Mouse (Mus musculus): ENCODE results near the gene Lefty1.
A peak's percentile ranks its signal among the peaks of the same experiment; 100 is the strongest.
"Not testable (repeated sequence)": the region's sequence is repeated elsewhere in the genome, so short reads cannot be mapped to it uniquely, and the experiment has no call there.

The Lefty1 gene

GRCm38 (mm10) chr1:180956401-180956800 is 21.6 kb downstream of the Lefty1 start:
- no peak for DNase-seq (ENCODE audit: low spot score)

- no peak for DNase-seq (ENCODE audit: low spot score)
These were observed 22.2 kb downstream of the Lefty1 start for GRCm38 (mm10) chr1:180956973-180957381.

GRCm38 (mm10) chr1:180957989-180958388 is 23.2 kb downstream of the Lefty1 start:
- DNase-seq (ENCODE audit: low spot score) = no peak

GRCm38 (mm10) chr1:180958797-180959196 is 24.0 kb downstream of the Lefty1 start:
- DNase-seq (ENCODE audit: low spot score) = no peak

GRCm38 (mm10) chr1:180965786-180966185 is 31.0 kb downstream of the Lefty1 start:
- no peak for DNase-seq (ENCODE audit: low spot score)

- no peak for DNase-seq (ENCODE audit: low spot score)
These were observed 31.7 kb downstream of the Lefty1 start for GRCm38 (mm10) chr1:180966542-180966941.

GRCm38 (mm10) chr1:180967261-180967660 is 32.4 kb downstream of the Lefty1 start:
- no peak for DNase-seq (ENCODE audit: low spot score)

- DNase-seq (ENCODE audit: low spot score) = no peak
These were observed 38.1 kb downstream of the Lefty1 start for GRCm38 (mm10) chr1:180972941-180973340.

GRCm38 (mm10) chr1:180974126-180974746 is 39.4 kb downstream of the Lefty1 start:
- peak; percentile 38 for DNase-seq (ENCODE audit: low spot score)

GRCm38 (mm10) chr1:180976110-180976679 is 41.4 kb downstream of the Lefty1 start:
- DNase-seq (ENCODE audit: low spot score) = peak; percentile 47

GRCm38 (mm10) chr1:180979484-180980251 is 44.8 kb downstream of the Lefty1 start:
- DNase-seq (ENCODE audit: low spot score) = no peak

GRCm38 (mm10) chr1:180980464-180980863 is 45.6 kb downstream of the Lefty1 start:
- DNase-seq (ENCODE audit: low spot score) = no peak

- DNase-seq (ENCODE audit: low spot score) = not testable (repeated sequence)
These were observed 46.6 kb downstream of the Lefty1 start for GRCm38 (mm10) chr1:180981298-180982046.

- no peak for DNase-seq (ENCODE audit: low spot score)
These were observed 51.9 kb downstream of the Lefty1 start for GRCm38 (mm10) chr1:180986701-180987100.

- peak; percentile 68 for DNase-seq (ENCODE audit: low spot score)
These were observed 52.9 kb downstream of the Lefty1 start for GRCm38 (mm10) chr1:180987759-180988158.

Data from spleen, adult 12 weeks (tissue).